Mouse (Mus musculus) frontal cortex, postnatal 14 days (tissue): ENCODE results near the gene Erich3.
"Not testable (repeated sequence)": the region's sequence is repeated elsewhere in the genome, so short reads cannot be mapped to it uniquely, and the experiment has no call there.

ENCODE experiments used
- DNase-seq, 2 experiments: peaks; one replicate each; pipeline ENCODE4 v3.0.0; 2022; ENCODE audit warnings: low spot score in 2 of 2

The Erich3 gene

DNA sequence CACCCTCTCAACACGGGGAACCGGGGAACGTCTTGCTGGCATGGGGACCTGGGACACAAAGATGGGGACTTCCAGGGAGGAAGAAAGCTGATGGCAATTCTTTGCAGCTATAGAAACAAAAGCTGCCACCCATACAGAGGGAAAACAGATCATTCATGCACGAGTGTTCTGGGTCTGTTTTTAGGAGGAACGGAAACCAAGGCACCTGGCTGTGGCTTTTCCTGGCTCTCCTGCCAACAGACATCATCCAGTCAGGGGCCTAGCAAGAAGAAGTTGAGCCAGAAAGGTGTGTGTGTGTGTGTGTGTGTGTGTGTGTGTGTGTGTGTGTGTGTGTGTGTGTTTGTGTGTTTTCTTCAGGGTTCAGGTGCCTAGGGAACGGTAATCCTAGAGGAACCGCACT is at the start of gene Erich3:
Gene Erich3, plus strand, starts transcription at position 315 of the 400 bp plus-strand sequence.
- DNase-seq = no peak

DNA sequence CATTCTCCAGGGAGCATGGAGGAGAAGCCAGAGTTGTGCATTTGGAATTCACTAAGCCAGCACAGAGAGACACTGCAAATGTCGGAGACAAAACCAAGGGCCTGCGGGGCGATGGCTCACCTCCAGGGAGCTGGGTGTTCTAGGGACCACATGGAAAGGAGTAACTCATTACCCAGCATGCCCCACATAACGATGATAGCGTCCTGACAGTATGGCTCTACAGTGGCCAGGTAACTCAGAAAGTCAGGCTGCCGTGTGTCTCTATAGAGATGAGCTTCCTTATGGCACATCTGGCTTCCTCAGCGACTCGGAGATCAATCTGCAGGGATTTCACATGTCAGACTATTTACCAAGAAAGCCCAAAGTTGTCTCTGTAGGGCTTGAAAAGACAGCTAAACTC is 48.9 kb upstream of the Erich3 start:
- no peak for DNase-seq

DNA sequence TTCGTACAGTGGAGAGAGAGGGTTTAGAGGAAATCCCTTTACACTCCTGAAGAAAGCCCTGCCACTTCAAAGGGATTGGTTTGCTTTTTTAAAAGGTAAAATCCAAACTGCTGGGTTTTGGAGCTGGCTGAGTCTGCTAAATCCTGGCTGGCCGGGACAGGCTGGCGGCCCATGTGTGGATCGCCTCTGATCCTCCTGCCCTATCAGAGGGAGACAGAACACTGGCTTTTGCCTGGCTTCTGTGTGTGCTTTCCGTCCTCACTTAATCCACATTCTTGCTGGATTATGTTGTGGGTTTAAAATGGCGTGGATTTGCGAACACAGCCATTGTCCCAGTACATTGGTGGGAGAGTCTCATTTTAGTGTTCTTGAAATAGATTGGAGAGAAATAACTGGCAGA is 48.4 kb upstream of the Erich3 start:
- DNase-seq = no peak

- no peak for DNase-seq
These were observed 47.6 kb upstream of the Erich3 start for GRCm38 (mm10) chr3:154616106-154616505.

DNA sequence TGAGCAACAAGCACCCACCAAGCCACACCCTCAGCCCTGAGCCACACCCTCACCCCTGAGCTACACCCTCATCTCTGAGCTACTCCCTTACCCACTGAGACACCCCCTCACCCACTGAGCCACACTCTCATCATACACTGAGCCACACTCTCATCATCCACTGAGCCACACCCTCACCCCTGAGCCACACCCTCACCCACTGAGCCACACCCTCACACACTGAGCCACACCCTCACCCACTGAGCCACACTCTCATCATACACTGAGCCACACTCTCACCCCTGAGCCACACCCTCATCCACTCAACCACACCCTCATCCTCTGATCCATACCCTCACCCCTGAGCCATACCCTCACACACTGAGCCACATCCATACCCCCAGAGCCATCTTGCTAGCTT is 35.4 kb upstream of the Erich3 start:
- no peak for DNase-seq

DNA sequence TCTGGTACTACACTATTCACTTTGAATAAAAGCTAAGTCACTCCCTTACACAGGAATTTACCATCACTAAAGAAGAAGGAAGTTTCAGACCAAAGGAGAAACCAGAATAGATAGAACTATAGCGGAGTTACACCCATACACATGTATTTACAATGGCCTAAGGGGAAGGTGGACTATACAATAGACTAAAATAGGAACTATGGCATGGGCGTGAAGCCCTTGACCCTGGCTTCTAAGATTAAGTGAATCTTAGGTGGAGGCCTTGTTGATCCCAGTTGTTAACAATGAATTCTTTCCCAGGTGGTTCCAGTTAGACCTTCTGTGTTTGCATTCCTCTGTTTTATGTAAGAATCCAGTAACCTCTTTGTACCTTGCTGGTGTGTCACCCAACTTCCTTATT is 32.4 kb upstream of the Erich3 start:
- not testable (repeated sequence) for DNase-seq

- DNase-seq = no peak
These were observed 30.6 kb upstream of the Erich3 start for GRCm38 (mm10) chr3:154633091-154633490.

DNA sequence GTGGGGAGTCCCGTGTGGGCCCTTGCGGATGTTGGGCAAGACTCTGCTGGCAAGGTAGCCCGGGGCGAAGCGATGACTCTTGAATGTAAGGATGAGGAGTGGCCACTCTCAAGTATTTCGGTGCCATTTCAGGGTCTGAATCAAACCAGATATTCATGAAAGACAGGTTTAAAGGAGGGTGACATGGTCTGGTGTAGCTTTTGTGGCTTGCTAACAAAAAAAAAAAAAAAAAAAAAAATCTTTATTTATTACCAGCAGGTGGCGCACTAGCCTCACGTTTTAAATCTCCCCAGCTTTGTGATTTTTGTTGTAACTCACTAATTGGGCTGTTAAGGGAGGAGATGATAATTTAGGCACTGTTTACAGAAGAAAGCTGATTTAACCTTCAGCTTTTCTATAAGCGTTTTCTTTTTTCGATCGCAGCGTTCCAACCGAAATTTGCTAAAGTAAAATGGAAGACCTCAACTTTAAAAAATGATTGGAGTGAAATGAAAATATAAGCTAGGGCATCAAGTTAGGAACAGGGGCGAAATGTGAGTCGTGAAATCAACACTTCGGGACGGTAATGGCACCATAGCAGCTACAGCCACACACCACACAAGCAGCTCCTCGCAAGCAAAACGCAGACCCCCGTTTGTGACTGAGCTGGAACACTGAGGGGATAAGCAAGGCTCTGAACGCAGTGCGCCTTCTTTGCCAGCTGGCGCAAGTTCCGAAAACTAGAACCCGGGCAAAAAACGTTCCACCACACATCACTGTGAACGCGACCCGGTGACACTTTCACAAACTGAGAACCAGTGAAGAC is 16.8 kb upstream of the Erich3 start:
- DNase-seq = no peak

GRCm38 (mm10) chr3:154647443-154647780 is 16.2 kb upstream of the Erich3 start:
- no peak for DNase-seq

DNA sequence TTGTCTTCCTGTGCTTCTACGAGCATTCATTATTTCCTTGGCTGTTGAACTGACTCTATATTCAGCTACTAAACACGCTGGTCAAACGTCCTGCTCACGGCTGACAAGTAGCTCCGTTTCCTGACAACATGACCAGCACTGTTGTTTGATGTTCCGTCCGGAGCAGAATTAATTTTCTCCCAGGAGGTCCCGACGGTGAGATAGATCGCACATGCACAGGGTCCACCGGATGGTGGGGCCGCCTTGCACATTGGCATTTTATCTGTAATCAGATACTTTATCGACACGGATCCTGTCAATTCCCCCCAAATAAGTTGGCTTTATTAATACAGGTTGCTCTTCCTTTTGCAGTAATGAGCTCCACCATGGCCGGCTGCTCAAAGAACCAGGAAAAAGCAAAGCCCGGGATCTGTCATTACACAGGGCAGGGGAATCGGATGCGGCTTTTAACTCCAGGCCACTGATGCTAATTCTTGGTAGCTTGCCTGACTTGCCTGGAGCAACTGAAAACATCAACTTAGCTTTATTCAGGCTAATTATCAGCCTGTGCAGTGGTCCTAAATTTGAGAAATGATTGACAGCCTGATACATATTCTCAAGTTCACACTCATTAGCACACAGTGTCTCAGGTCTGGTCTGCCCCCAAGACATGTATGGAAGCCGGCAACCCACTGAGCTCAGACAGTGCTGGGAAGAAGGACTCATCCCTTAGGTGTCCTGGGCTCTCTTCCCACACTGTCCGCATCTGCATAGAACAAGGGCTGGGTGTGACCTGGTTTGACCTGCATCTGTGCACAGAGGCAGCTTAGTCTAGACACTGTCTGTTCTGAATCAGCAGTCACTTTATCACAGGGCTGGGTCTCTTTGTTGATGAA is 14.0 kb upstream of the Erich3 start:
- DNase-seq = no peak

DNA sequence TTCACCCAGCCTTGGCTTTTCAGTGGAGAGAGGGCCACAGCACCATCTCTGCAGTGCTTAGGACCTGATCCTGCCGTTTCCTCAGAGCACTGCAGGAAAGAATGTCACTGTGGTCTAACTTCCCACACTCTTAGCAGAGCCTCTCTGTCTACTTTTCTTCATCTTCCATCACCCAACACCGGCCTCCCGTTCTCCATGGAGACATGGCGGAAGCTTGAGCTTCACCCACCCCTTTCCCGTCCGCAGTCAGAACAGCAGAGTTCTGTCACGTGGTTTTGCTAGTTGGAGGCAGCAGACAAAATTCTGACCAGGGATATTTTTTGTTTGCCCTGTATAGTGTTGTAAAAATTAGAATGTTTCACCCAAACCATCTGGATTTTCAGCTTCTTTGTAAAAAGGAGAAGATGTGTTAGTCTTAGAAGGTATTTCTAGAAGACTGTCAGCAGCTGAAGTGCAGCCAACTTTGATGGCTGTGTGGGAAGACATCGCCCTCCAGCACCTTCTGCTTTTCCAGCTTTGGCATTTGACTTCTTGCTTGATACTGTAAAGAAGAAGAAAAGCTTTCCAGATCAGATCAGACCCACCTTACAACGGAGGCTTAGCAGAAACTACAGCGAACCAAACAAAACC is 12.4 kb upstream of the Erich3 start:
- peak in 1 of 2 experiments; percentile 38 for DNase-seq

GRCm38 (mm10) chr3:154652581-154653420 is 10.9 kb upstream of the Erich3 start:
- DNase-seq = peak; percentile 71 to 83

DNA sequence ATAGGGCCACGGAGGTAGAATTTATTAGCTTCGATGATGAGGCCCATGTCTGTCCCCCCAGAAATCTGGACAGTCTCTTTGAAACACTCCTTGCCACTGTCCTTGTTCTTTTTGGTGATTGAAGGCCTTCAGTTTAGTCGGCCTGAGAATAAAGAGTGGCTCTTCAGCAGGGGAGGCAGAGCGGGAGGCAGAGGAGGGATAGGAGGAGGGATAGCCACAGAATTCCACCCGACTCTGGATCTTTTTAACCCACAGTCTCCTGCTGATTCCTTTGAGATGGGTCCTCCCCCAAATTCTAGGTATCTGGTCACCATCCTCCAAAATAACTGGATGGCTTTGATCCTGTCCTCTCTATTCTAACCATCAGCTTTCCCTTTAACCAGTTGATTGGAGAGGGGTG is 10.2 kb upstream of the Erich3 start:
- no peak for DNase-seq

- no peak for DNase-seq
These were observed 9.4 kb upstream of the Erich3 start for GRCm38 (mm10) chr3:154654284-154654683.

GRCm38 (mm10) chr3:154654901-154655300 is 8.8 kb upstream of the Erich3 start:
- DNase-seq = no peak

DNA sequence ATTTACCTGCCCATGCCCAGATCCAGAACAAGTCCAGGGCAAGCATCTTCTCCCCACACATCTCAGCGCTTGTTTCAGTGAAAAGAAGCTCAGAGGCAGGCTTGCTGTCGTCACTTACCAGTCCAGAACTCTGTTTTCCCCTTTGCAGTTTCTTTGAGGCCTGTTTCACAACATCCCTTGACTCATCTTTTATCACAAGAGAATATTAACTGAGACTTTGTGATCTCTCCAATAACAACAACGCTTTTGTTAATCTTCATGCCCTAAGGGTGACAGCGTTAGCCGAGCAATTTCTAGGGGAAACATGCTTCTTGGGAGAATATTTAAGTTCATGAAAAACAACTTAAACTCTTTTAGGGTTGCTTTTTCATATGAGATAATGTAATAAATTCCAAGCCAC is 7.9 kb upstream of the Erich3 start:
- no peak for DNase-seq

GRCm38 (mm10) chr3:154663976-154664581 is 420 bp downstream of the Erich3 start:
- DNase-seq = peak; percentile 62 to 64

GRCm38 (mm10) chr3:154664636-154665035 is 977 bp downstream of the Erich3 start:
- no peak for DNase-seq

DNA sequence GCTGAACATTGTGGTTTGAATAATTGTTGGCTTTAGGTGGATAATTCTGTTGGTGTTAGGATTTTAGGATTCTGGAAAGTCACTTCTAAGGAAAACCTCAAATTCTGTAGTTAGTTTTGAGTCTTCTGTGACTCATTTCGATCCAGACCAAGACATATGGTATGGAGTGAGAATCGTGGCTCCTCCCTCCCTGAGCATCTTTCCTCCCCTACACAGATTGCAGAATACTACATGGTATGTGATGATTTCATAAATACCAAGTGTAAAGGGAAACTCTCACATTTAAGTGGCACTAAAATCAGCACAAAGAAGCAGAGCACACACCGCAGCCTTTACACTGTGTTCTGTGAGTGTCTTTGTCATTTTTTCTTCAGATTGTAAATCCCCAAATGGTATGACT is 4.8 kb downstream of the Erich3 start:
- DNase-seq = no peak

GRCm38 (mm10) chr3:154670584-154670983 is 6.9 kb downstream of the Erich3 start:
- no peak for DNase-seq

- DNase-seq = no peak
These were observed 7.4 kb downstream of the Erich3 start for GRCm38 (mm10) chr3:154671013-154671412.
